Mouse (Mus musculus) heart, embryonic 13.5 days (tissue): ENCODE data around the gene Gas1. TPM values are rescaled to one million over a fixed set of nuclear protein-coding genes. Genes with fewer than 3 reads are reported as not detected.

Source experiments
- ATAC-seq: fragments of 200-750 bp; cut with Nextera tagmentation; 2 replicates; pipeline ENCODE4 v1.8.0; 2017; ENCODE audit warnings: moderate TSS enrichment; ENCODE audit not compliant: insufficient number of reproducible peaks, low FRiP score, low TSS enrichment; ENCODE audit errors: extremely low read depth
- H3K27ac ChIP-seq: fragments of 300-500 bp; sonication (generic); replicated peaks from 2 replicates; pipeline ENCODE4 v1.5.1; 2015; ENCODE audit warnings: moderate library complexity, mild to moderate bottlenecking, inconsistent platforms
- H3K27me3 ChIP-seq: fragments of 300-500 bp; sonication (generic); replicated peaks from 2 replicates; pipeline ENCODE4 v1.6.1; 2015; ENCODE audit warnings: mild to moderate bottlenecking, inconsistent platforms
- H3K36me3 ChIP-seq: fragments of 300-500 bp; sonication (generic); 2 replicates; pipeline ENCODE4 v1.6.1; 2015; ENCODE audit warnings: mild to moderate bottlenecking, inconsistent platforms
- H3K4me1 ChIP-seq: fragments of 300-500 bp; sonication (generic); 2 replicates; pipeline ENCODE4 v1.6.1; 2015; ENCODE audit warnings: inconsistent platforms
- H3K4me2 ChIP-seq: fragments of 300-500 bp; sonication (generic); 2 replicates; pipeline ENCODE4 v1.6.1; 2015; ENCODE audit warnings: inconsistent platforms, mild to moderate bottlenecking, moderate library complexity
- H3K4me3 ChIP-seq: fragments of 300-500 bp; sonication (generic); 2 replicates; pipeline ENCODE4 v1.5.1; 2015; ENCODE audit warnings: moderate library complexity, mild to moderate bottlenecking, inconsistent platforms
- H3K9ac ChIP-seq: fragments of 300-500 bp; sonication (generic); 2 replicates; pipeline ENCODE4 v1.6.1; 2015; ENCODE audit warnings: inconsistent platforms, mild to moderate bottlenecking, moderate library complexity
- H3K9me3 ChIP-seq: fragments of 300-500 bp; sonication (generic); 2 replicates; pipeline ENCODE4 v1.6.1; 2016; ENCODE audit warnings: inconsistent platforms
- WGBS: fragments of 180-500 bp; shearing (Covaris S2); methylation state at CpG from one replicate; pipeline ENCODE4 v1.1.7; 2015; ENCODE audit warnings: mixed read lengths; 5-methylcytosine and 5-hydroxymethylcytosine counted together
- polyA plus RNA-seq: library from polyadenylated mRNA; unstranded; fragments of >200 nt; fragmentation: Nextera tagmentation; extraction: Ambion mirVana; gene quantifications from 2 replicates; pipeline ENCODE4 v1.2.1, GENCODE M21; 2015

Gas1 gene
- polyA plus RNA-seq, 1 experiment from 2014 or later: 30.3 TPM

GRCm38 (mm10) chr13:60188952-60189351, 11.8 kb upstream of the Gas1 start:
- Histone ChIP-seq H3K27me3 (no peaks in the 10 kb centered on the region), H3K27ac (no peak overlapping the region), H3K36me3 (no peaks in the 10 kb centered on the region), H3K4me1 (peaks cover 4% of the 10 kb centered on the region; the same call in 1 of the 2 replicates), H3K4me2 (no peak overlapping the region), H3K4me3 (no peak overlapping the region), H3K9me3 (no peaks in the 10 kb centered on the region), H3K9ac (no peak overlapping the region)
- ATAC-seq: no peak
- 69% methylated on average over 8 of the region's 8 CpGs for WGBS

DNA sequence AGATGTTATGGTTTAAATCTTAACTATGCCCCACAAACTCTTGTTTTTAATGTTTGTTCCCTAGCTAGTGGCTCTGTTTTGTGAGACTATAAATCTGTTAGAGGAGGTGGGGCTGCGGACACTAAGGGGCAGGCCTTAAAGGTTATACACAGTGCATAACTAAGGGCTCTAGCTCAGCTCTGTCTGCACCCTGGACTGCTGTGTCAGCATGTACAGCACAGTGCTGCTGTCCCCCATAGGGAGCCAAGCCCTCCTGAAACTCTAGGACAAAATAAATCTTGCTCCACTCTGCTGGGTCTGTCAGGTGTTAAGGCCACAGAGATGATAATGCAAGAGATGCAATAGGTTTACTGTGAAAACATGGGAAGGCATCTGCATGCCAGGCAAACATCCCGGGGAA, 10.1 kb upstream of the Gas1 start:
- Histone ChIP-seq H3K4me2 (no peak overlapping the region), H3K27ac (no peak overlapping the region), H3K9ac (no peak overlapping the region), H3K9me3 (peaks cover 4% of the 10 kb centered on the region), H3K27me3 (no peaks in the 10 kb centered on the region), H3K4me3 (no peak overlapping the region), H3K36me3 (no peaks in the 10 kb centered on the region), H3K4me1 (peaks cover 4% of the 10 kb centered on the region; the same call in 1 of the 2 replicates)
- WGBS: 71% methylated on average over 2 of the region's 2 CpGs
- no peak for ATAC-seq

DNA sequence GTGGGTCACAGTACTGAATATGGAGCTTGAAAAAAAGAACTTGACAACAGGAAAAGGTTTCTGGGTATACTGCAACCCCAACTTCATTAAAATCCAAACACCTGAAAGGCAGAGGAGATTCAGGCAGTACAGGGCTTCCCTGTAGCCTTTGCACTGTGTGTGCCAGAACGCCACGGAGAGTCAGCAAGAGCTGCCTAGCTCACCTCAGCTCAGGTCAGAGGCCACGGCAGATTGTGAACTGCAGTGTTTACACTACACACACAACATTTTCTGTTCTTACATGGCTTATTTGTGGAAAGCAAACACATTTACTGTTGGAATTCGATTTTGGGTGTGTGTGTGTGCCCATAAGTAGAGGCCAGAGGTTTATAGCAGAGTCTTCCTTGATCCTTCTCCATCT, 5.2 kb upstream of the Gas1 start:
- Histone ChIP-seq H3K9ac (no peak overlapping the region), H3K4me3 (no peak overlapping the region), H3K27ac (no peak overlapping the region), H3K27me3 (no peaks in the 10 kb centered on the region), H3K9me3 (peaks cover 4% of the 10 kb centered on the region), H3K4me2 (no peak overlapping the region), H3K4me1 (peaks cover 7% of the 10 kb centered on the region), H3K36me3 (no peaks in the 10 kb centered on the region)
- no peak for ATAC-seq
- WGBS: 71% methylated on average over 4 of the region's 4 CpGs

DNA sequence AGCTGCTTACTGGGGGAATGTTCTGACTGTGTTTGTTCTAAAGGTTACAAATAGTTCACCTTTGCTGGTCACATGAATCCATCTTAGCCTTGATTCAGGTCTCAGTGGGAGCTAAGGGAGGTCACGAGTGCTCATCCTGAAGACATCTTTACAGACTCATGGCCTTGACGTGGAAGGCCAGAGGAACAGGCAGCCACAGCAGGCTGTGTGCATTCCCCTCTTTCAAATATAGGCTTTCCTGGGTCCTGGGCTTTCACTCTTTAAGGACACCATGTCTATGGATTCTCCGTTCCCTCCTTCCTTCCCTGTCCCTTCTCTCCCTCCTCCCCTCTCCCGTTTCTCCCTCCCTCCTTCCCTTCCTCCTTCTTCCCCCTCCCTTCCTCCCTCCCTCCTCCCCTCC, 2.5 kb upstream of the Gas1 start:
- Histone ChIP-seq H3K27ac (no peak overlapping the region), H3K4me2 (no peak overlapping the region), H3K4me1 (peaks cover 11% of the 10 kb centered on the region), H3K9ac (no peak overlapping the region), H3K36me3 (no peaks in the 10 kb centered on the region), H3K27me3 (no peaks in the 10 kb centered on the region), H3K4me3 (no peak overlapping the region), H3K9me3 (peaks cover 4% of the 10 kb centered on the region)
- 81% methylated on average over 4 of the region's 4 CpGs for WGBS
- no peak for ATAC-seq

DNA sequence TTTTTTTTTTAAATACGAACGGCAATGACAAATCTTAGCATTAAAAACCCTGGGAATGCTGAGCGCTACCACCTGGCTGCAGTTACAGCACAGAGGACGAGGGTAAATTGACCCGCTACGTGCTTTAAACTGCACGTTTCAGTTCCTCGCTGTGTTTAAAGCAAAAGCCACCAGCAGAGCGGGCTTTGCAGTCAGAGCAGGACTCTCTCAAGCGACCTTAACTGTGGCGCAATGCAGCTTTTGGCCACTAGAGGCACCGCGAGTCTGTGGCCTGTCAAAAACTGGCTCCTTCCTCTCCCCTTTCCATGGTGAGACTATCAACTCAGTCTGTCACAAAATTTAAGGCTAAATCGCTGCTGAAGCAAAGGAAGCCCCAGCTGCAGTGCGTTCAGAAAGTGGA, 1.3 kb upstream of the Gas1 start:
- ATAC-seq: no peak
- Histone ChIP-seq H3K4me2 (peak overlapping the region; percentile 90), H3K27ac (peak overlapping the region; percentile 99), H3K36me3 (no peaks in the 10 kb centered on the region), H3K9me3 (peaks cover 4% of the 10 kb centered on the region), H3K27me3 (no peaks in the 10 kb centered on the region), H3K4me1 (peaks cover 22% of the 10 kb centered on the region), H3K9ac (peak overlapping the region; percentile 98), H3K4me3 (peak overlapping the region; percentile 88)
- WGBS: under 1% methylated on average over 15 of the region's 15 CpGs

DNA sequence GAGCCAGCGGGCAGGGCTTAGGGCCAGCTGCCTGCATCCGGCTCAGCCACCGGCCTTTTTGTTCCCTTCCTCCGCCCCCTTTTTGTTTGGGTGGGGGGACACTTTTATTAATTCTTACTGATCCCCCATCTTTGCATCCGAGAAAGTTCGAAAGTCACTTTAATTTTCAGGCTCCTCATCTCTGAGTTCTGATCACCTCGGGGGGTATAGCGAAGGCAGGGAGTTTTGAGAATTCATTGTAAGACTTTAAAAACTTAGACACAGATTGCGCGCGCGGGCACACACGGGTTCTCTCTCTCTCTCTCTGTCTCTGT, 589 bp upstream of the Gas1 start:
- no peaks in the 10 kb centered on the region for H3K36me3 ChIP-seq
- peak overlapping the region; percentile 98 for H3K9ac ChIP-seq
- peaks cover 29% of the 10 kb centered on the region for H3K4me1 ChIP-seq
- peak overlapping the region; percentile 99 for H3K27ac ChIP-seq
- peak overlapping the region; percentile 90 for H3K4me2 ChIP-seq
- no peaks in the 10 kb centered on the region for H3K27me3 ChIP-seq
- ATAC-seq: no peak
- 0% methylated on average over 13 of the region's 13 CpGs for WGBS
- no peaks in the 10 kb centered on the region for H3K9me3 ChIP-seq
- peak overlapping the region; percentile 88 for H3K4me3 ChIP-seq

GRCm38 (mm10) chr13:60176776-60177105, 424 bp downstream of the Gas1 start:
- H3K4me1 ChIP-seq: peaks cover 35% of the 10 kb centered on the region
- H3K4me3 ChIP-seq: peak overlapping the region; percentile 88
- ATAC-seq: no peak
- under 1% methylated on average over 47 of the region's 53 CpGs for WGBS
- peak overlapping the region; percentile 98 for H3K9ac ChIP-seq
- no peaks in the 10 kb centered on the region for H3K9me3 ChIP-seq
- peak overlapping the region; percentile 99 for H3K27ac ChIP-seq
- 0 out of 2 replicates have a peak, but pooled peaks cover under 1% of the 10 kb centered on the region for H3K27me3 ChIP-seq
- peak overlapping the region; percentile 90 for H3K4me2 ChIP-seq
- no peaks in the 10 kb centered on the region for H3K36me3 ChIP-seq

GRCm38 (mm10) chr13:60176136-60176775, 909 bp downstream of the Gas1 start:
- H3K36me3 ChIP-seq: no peaks in the 10 kb centered on the region
- peak overlapping the region; percentile 98 for H3K9ac ChIP-seq
- peaks cover 35% of the 10 kb centered on the region for H3K4me1 ChIP-seq
- H3K4me2 ChIP-seq: peak overlapping the region; percentile 90
- peak overlapping the region; percentile 99 for H3K27ac ChIP-seq
- 0 out of 2 replicates have a peak, but pooled peaks cover 5% of the 10 kb centered on the region for H3K27me3 ChIP-seq
- H3K9me3 ChIP-seq: no peaks in the 10 kb centered on the region
- peak overlapping the region; percentile 88 for H3K4me3 ChIP-seq
- 0 out of 2 replicates have a peak, but pooled peaks have one; percentile 27 for ATAC-seq
- WGBS: under 1% methylated on average over 78 of the region's 82 CpGs

DNA sequence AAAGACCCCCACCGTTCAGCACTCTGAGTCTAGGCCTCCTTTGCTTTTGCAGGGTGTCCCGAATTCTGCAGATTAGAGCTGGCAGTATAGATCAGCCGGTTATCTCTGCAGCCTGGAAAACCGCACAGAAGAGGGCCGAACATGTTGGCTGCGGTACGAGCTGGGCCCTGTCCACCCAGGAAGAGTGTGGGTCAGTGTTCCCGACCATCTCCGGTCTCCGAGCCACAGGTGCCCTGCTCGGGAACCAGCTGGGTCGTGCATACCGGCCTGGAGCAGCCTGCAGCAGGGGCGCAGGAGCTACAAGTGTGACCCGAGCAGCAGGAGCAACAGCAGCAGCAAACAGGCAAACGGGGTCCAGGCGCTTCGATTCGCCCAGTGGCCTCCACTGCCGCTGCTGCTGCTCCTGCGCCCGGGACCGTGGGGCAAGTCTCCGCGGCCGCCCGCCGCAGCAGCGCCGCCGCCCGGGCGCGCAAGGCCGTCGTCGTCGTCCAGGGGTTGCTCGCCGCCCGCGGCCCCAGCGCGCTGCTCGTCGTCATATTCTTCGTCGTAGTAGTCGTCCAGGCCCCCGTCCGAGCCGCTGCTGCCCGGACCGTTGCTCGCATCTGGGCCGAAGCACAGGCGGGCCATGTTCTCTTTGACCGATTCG, 1.6 kb downstream of the Gas1 start:
- peak overlapping the region; percentile 88 for H3K4me3 ChIP-seq
- WGBS: under 1% methylated on average over 58 of the region's 59 CpGs
- 0 out of 2 replicates have a peak, but pooled peaks cover 7% of the 10 kb centered on the region for H3K27me3 ChIP-seq
- ATAC-seq: no peak
- H3K27ac ChIP-seq: peak overlapping the region; percentile 99
- H3K9me3 ChIP-seq: no peaks in the 10 kb centered on the region
- no peaks in the 10 kb centered on the region for H3K36me3 ChIP-seq
- H3K9ac ChIP-seq: peak overlapping the region; percentile 98
- peaks cover 35% of the 10 kb centered on the region for H3K4me1 ChIP-seq
- peak overlapping the region; percentile 90 for H3K4me2 ChIP-seq

DNA sequence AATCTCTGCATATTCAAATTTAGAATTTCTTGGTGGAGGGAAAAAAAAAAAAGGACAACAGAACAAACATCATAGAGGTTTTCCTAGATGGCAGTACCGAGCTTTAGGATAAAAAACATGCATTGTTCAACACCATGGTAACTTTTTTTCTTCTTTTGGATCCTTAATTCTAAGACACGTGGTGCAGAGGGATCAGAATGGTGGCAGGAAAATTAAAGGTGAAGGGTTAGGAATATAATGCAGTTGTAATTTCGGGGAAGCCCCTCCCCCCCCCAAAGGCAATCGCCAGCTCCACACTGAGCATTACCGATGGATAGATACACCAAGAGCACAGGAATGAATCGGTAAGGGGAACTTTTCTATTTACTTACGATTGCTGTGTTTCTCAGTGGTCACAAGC, 2.2 kb downstream of the Gas1 start:
- Histone ChIP-seq H3K27me3 (0 out of 2 replicates have a peak, but pooled peaks cover 7% of the 10 kb centered on the region), H3K27ac (peak overlapping the region; percentile 99)
- WGBS: under 1% methylated on average over 7 of the region's 7 CpGs

DNA sequence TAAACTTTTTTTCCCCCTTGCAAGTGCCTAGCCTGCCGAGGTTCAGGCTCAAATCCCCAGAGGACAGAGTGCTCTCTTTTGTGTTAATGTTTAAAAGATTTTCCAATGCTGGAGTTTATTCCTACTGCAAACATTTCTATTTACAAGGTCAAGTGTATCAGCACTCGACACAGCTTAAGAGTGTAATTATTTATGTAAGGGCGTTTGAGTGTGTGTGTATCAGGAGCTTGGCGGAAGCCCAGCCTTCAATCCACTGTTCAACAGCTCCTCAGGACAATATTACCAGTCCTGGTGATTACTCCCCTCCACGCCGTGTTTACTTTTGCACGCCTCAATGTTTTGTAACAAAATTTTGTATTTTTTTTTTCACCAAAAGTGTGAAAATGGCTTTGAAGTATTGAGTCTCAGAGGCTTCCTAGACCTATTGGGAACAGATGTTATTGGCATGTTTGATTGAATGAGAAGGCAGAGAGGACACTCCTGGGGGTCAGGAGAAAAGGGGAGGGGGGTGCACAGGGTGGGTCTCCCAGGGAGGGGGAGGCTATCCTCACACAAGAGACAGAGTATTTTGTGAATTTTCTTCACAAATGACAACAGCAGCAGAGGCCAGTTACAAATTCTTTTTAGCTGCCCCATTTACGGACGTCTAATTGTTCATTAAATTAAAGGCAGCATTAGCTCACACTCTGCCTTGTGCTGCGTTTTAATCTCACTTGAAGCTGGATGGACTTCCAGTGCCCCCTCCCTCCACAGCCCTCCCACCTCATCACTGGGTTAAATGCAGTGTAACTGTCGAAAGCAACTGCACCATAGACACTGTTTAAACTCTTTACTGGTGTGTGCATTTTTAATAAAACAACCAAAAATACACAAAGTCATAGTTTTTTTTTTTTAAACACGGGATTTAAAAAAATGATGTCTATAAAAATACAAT, 3.3 kb downstream of the Gas1 start:
- 19% methylated on average over 12 of the region's 12 CpGs for WGBS
- peaks cover 32% of the 10 kb centered on the region for H3K4me1 ChIP-seq
- peak overlapping the region; percentile 71 for H3K9ac ChIP-seq
- 0 out of 2 replicates have a peak, but pooled peaks cover 7% of the 10 kb centered on the region for H3K27me3 ChIP-seq
- H3K4me3 ChIP-seq: peak overlapping the region; percentile 88
- H3K27ac ChIP-seq: 0 out of 2 replicates have a peak overlapping the region, but pooled peaks have one; percentile 12
- no peaks in the 10 kb centered on the region for H3K9me3 ChIP-seq
- ATAC-seq: no peak
- peak overlapping the region; percentile 90 for H3K4me2 ChIP-seq
- H3K36me3 ChIP-seq: no peaks in the 10 kb centered on the region

More for the DNA sequence above, 2.2 kb downstream of the Gas1 start:
- Histone ChIP-seq H3K4me2 (peak overlapping the region; percentile 90), H3K4me1 (peaks cover 35% of the 10 kb centered on the region), H3K4me3 (peak overlapping the region; percentile 88), H3K36me3 (no peaks in the 10 kb centered on the region), H3K9ac (peak overlapping the region; percentile 98), H3K9me3 (no peaks in the 10 kb centered on the region)
- no peak for ATAC-seq
